Mouse (Mus musculus) left cerebral cortex, adult 9 months (tissue): ENCODE data around the gene Phactr1.
A peak's percentile ranks its signal among the peaks of the same experiment; 100 is the strongest.

Experiments
- DNase-seq, 2 experiments: peaks; one replicate each; pipeline ENCODE4 v3.0.0; 2022; ENCODE audit warnings: low spot score in 2 of 2

The Phactr1 gene

DNA sequence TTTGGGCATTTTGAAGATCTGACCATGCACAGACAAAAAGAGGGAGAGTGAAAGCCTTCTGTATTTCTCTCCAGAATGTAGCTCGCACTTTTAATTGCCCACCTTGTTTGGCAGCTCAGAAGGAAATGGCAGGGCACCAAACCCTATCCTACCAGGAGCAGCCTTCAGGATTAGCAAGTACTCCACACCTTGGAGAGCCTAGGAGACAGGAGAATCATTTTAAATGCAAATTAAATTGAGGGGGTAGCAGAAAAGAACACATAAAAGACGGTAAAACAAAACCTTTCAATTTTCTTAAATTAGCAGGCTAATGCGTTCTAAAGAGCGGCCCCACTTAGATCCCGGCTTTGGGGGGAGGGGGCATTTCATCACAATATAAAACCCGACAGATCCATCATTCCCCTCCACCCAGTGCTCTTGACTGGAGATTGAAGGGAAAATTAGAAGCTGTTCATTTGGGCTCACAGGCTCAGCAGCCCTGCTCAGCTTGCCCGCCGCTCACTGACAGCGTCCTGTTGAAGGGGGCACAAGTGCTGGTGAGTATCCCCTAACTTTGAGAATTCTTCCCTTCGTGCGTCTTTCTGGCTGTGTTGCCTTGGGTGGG lies at the start of gene Phactr1:
Gene Phactr1 (plus strand): TSS at position 233 of the 604 bp plus-strand sequence.
- DNase-seq, result no peak

- DNase-seq, result no peak
Measured at GRCm38 (mm10) chr13:42634908-42635307, 45.5 kb upstream of the Phactr1 start.

DNA sequence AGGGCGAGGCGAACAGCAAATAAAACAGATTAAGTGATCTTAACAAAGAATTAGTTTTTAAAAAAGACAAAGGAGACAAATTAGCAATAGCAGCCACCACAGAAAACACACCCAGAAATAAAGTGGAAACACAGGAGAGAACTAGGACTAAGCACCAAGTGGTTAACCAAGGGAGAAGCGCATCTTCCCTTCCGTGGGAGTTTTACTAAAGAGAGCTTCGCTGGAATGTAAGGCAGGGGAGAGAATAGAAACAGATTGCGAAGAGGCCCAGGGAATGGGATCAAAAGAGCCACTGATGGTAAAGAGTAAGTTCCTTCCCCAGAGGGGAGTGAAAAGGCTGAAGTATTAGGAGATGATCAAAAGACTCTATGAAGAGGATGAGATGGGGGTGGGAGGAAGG lies 30.2 kb upstream of the Phactr1 start:
- no peak for DNase-seq

DNA sequence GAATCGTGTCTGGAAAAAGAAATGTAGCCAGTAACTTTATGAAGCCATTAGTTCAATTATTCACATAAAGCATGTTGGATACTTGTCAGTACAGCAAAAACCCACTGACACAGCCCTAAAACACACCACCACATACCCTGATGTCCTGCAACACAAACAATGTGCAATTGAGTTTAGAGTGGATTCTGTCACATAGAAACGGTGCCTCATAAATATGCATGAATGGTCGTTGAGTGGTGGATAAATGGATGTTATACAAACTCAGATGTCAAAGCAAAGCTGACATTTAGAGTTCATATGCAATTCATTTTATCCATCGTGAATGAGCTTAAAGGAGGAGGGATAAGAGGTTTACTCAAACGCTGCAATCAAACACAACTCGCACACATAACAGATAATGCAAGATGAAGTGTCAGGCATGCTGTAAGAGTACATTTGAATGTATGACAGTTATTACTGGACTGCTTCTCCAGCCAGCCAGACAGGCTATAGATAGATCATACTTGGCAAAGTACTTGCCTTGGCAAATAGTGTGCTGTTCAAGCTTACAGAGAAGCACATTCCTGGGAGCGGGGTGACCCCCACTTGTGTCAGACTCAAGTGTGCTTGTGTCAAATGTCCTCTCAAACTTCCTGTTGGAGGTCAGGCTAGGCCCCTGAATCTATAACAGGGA lies 23.6 kb upstream of the Phactr1 start:
- DNase-seq, result no peak

- DNase-seq, result peak in 1 of 2 experiments; percentile 64
Measured at GRCm38 (mm10) chr13:42671651-42672290, 8.7 kb upstream of the Phactr1 start.

GRCm38 (mm10) chr13:42681299-42681698 lies 876 bp downstream of the Phactr1 start:
- peak in 1 of 2 experiments; percentile 58 for DNase-seq

GRCm38 (mm10) chr13:42684181-42684580 lies 3.8 kb downstream of the Phactr1 start:
- peak; percentile 82 to 92 for DNase-seq

- DNase-seq, result no peak
Measured at GRCm38 (mm10) chr13:42692233-42692632, 11.8 kb downstream of the Phactr1 start.

- DNase-seq, result peak; percentile 83 to 88
Measured at GRCm38 (mm10) chr13:42696641-42697040, 16.2 kb downstream of the Phactr1 start.

DNA sequence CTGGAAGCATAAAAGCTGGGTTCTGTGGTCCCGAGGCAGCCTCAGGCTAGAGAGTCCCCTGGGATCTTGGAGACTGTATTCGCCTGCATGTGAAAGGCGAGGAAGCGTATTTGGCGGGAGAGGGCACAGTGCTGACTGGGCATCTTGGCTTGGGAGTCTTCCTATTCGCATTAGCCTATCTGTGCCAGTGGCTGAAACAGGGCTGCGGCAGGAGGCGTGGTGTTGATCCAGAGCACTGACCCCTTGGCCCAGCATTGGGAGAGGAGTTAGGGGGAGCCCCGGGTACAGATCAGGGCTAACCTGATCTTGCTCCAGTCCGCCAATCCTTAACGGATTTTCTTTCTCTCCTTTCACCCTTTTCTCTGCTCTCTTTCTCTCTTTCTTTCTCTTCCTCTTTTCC lies 28.7 kb downstream of the Phactr1 start:
- DNase-seq, result no peak

DNA sequence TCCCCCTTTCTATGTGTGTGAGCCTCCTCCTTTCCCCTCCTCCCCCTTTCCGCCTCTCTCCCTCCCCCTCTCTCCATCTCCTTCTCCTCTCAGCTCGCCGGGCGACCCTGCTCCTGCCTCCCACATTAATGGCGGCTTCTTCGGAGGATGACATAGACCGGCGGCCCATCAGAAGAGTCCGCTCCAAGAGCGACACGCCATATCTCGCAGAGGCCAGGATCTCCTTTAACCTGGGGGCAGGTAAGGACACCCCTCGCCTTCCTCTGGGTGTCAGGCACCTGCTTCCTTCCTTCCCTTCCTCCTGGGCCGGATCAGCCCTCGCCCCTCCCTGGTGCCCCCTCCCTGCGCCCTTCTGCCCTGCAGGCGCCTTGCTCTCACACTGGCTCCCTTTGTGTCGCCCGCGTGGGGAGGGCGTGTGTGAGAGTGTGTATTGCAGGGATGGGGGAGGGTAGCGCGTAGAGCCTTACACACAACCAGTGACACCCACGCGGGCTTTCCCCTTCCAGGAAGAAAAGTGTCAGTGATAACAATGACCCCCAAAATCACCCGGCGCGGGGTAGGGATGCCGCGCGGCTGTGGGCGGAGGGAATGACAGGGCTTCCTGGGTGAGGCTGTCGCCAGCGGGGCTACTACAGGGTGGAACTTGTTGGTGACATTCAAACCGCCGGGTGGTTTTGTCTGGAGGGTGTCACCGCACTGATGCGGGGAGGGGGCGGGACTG lies 29.3 kb downstream of the Phactr1 start:
- DNase-seq, result peak in 1 of 2 experiments; percentile 36

DNA sequence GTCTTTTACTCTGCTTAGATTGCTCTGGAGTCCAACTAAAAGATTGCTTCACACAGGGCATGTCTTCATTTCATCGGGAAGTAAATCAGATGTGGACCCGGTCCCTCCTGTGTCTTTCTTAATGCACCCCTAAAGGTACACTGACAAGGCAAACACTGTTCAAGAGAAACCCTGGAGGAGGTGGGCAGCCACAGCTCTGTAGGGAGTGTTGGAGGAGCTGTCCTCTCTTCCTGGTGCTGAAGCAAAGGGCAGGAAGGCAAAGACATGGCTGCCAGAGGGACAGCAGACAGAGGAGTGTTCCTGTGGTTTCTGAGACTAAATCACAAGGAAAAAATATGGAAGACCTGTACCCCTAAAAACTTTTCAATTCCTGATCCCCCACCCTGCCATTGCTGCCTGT lies 31.1 kb downstream of the Phactr1 start:
- DNase-seq, result no peak

- DNase-seq, result no peak
Measured at GRCm38 (mm10) chr13:42719401-42719800, 39.0 kb downstream of the Phactr1 start.

- no peak for DNase-seq
Measured at GRCm38 (mm10) chr13:42720135-42720534, 39.7 kb downstream of the Phactr1 start.

DNA sequence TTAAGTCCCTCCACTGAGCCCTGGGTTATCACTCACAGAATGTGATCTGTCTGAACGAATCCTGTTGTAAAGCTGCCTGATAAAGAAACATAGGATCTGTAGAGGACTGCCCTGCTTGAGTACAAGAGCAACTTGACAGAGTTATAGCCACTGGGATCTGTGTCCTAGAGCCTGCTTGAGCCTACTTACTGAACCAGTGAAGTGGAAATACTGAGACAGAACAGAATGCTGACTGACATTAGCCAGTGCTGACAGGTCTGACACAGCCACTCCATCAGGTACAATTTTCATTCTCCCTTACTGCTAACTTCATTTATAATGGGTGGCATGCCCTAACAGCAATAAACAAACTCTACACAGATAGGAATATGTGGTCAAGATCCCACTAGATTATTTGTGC lies 40.2 kb downstream of the Phactr1 start:
- DNase-seq, result no peak

GRCm38 (mm10) chr13:42724011-42724410 lies 43.6 kb downstream of the Phactr1 start:
- DNase-seq, result no peak

DNA sequence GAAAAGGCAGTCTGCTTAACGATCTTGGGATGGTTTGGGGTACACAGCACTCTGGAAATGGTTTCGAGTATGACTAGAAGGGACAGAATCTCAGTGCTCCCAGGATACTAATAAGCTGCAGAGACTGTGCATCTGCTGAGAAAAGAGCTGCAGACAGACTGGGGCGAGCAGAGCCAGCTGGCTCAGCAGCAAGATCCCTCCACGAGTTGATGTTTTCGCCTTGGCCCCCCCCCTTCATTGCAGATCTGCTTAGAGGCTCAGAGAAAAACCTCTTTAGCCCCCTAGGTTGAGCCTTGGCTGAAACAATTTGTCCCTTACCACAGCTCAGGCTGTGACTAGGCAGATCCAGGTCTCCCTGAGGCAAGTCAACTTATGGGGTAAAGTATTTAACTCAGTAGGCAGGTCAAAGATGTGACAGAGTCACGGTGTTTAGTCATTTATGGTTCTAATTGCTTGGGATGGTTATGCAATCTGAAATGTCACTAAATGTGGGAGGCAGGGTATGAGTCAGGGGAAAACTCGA lies 45.3 kb downstream of the Phactr1 start:
- no peak for DNase-seq

DNA sequence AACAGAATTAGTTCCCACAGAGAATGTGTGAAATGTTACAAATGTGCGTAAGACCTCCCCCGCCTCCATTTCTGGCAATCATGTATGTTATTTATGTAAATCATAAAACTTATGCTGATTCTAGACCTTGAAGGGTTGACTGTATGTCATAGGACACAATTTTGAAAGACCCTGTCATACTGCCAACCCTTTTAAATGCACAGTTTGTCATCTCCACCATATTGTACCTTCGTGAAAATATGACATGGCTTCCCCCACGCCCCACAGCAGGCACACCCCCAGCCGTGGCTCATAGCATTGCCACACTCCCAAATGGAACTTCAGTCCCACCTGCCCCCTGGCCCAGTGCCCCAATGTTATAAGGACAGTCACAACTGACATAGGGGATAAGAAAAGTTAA lies 57.1 kb downstream of the Phactr1 start:
- DNase-seq, result no peak

- no peak for DNase-seq
Measured at GRCm38 (mm10) chr13:42738152-42738551, 57.7 kb downstream of the Phactr1 start.

GRCm38 (mm10) chr13:42742226-42742625 lies 61.8 kb downstream of the Phactr1 start:
- no peak for DNase-seq

- peak in 1 of 2 experiments; percentile 53 for DNase-seq
Measured at GRCm38 (mm10) chr13:42744467-42744866, 64.0 kb downstream of the Phactr1 start.
